Mouse (Mus musculus) cerebral cortex, adult 2 months (tissue): Measurements from ENCODE around the gene B4galt4.

Experiments used
- WGBS: fragments of 180-500 bp; shearing (Covaris S2); methylation state at CpG from one replicate; pipeline ENCODE4 v1.1.7; 2018; 5-methylcytosine and 5-hydroxymethylcytosine counted together

Gene B4galt4

DNA sequence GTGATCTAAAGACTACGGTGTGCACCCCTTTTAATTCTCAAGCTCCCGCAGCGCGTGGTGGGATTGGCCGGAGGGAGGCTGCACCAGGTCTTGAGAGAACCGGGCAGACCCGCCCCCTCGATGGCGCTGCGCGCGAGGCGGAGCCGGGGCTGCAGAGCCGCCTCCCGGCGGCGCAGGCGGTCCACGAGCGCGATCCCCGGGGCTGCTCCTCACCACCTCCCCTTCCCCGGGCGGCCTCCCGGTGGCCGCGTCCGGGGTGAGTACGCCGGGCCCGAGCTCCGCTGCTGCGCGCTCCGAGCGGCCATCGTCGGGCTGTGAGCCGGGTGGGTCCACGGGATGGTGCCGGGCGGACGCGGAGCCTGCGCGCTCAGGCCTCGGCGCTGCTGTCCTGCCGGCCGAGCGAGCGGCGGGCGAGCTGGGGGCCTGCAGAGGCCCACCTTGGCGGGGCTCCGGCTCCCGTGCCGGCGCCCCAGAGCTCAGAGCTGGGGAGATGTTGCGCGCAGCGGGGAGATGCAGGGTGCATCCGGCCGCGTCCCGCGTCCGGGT is at the start of gene B4galt4:
Gene B4galt4 (plus strand): TSS at position 152 of the 546 bp plus-strand sequence.
- WGBS = under 1% methylated on average over 68 of the region's 69 CpGs

DNA sequence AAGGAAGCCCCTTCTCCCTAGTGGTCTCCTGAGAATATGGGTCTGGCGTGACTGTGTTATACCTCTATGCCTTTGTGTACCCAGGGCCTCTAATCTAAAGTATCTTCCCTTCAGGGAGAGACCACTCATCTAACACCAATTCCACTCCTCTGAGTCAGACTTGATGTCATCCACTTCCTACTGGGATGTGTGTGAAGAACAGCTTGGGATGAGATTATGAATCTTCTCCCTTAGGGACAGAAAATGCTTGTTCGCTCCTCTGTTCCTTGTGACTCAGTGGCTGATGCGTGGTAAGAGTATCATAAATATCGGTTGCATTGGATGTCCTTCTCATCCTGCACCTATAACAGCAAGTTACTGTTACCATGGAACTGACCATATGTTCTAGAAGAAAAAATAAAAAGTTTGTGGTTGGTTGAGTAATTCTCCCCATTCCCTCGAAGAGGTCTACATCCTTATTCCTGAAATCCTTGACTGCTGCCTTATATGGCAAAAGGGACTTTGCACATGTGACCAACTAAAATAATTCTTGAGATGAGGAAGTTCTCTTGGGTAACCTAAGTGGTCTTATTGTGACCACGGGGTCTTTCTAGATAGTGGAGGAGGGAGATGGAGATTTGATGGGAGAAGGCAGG is 47.0 kb upstream of the B4galt4 start:
- WGBS = 73% methylated on average over 6 of the region's 6 CpGs

DNA sequence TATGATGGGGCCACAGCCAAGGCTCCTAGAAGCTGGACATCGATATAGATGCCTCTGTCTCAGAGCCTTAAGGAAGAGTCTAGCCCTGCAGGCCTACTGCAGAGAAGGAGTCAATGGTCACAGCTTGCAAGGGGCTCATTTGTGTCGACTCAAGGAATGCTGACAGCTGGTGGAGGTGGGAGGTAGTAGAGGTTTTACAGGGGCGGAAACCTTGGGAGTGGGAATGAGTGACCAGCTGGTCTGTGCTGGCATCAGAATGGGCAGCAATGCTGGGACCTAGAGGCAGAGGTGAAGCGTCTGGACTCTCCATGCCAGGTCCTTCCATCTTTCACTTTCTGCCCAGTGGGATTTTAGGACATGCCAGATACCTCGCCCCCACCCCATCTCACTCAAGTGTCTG is 46.5 kb upstream of the B4galt4 start:
- WGBS = 78% methylated on average over 5 of the region's 5 CpGs

DNA sequence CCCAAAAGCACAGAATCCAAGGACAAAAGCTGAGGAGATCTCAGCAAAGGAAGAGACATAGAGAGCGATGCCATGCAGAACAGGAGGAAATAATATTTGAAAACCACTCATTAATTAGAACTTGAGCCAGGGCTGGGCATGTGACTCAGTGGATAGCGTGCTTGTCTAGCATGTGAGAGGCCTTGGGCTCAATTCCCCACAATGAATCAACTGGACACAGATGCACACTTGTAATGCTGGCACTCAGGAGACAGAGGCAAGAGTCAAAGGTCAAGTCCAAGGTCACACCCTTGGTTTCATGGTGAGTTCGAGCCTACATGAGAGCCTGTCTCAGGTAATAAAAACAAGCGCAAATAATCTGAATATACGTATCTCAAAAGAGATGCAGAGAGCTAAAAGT is 44.5 kb upstream of the B4galt4 start:
- WGBS = 90% methylated on average over 5 of the region's 5 CpGs

DNA sequence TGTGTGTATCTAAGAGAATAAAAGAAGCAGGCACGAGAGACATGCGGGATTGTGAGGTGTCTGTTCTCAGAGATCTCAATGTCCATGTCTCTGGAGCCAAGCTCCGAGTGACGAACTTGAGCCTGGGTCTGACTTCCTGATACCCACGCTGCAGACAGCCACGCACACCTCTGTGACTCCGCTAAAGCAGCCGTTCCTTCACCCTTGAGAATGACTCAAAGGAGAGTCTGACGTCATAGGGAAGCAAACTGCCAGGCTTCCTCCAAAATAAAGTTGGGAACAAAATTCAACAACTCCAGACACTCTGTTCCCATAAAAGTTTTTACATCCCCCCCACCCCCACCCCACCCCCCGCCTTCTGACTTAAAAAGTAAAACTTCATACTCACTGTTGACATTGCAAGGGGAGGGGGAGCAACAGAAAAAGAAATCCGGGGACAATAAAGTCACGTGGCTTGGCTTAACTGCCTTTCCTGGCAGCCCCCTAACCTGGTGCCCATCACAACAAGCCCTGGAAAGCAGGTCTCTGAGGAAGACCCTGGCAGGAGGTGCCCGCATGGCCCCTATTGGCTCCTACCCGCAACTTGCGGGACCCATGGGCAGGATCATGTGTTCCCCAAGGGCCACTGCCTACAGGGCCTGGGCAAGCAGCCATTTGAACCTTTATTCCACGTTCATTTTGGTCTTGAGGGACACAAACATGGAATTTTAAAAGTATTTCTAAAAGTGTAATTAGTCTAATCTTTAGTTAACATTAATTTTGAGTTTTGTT is 41.5 kb upstream of the B4galt4 start:
- 58% methylated on average over 16 of the region's 16 CpGs for WGBS

DNA sequence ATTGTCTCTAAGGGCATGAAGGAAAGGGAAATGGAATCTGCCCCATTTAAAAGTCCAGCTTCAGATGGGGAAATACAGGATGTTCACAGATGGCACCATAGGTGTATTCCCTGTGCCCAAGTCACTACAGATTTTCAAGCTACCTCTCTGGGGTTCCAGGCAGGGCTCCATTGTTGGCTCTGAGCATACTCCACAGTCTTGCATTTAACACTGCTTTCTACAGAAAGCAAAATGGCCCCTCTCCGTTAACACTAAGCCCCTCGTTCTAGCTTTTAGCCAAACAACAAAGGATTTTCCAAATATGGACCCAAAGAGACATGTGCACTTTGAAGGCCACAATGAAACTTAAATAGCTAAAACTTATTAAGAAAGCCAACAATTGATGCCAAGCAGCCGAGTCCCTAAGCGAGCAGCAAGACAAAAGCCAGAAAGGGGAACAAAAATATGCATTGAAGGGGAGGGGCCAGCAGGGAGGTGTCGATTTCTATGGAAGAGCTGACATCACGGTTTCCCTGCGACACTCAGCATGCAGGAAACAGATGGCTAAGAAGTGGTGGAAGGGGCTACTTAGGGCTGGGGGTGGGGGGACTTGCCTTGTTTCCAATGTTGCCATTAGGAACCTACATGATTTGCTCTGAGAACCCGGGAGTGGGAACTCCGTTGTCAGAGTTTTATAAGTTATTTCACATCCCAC is 40.4 kb upstream of the B4galt4 start:
- 37% methylated on average over 9 of the region's 9 CpGs for WGBS

DNA sequence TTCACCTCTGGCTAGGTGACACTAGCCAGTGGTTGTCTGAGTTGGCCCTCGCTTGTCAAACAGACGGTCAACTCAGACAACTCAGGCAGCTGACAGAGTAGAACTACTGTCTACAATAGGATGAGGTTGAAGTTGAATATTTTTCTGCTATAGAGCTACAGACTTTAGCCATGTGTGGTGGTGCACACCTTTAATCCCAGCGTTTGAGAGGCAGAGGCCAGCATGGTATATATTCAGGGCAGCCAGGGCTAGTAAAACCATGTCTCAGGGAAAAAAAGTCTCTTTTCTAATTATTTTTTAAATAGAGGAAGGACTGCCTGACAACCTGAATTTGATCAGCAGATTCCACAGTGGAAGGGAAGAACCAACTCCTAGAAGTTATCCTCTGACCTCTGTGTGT is 39.7 kb upstream of the B4galt4 start:
- 89% methylated on average over 3 of the region's 3 CpGs for WGBS

DNA sequence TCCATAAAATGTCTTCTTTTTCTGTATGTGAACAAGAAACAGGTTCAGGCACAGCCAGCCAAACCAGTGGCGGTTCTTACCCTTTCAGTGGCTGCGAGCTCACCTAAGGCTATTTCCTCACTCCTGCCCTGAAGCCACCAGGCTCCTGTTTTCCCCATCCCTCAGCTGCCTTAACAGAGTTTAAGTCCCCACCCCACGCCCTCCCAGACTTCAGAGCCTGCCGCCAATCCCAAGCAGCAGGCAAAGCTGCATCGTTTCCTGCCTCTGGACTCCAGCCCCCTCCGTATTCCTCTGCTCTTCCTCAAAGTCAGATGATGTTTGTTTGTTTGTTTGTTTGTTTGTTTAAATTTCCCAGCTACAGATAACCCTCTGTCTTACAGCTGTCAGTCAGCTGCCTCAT is 38.6 kb upstream of the B4galt4 start:
- 69% methylated on average over 6 of the region's 6 CpGs for WGBS

DNA sequence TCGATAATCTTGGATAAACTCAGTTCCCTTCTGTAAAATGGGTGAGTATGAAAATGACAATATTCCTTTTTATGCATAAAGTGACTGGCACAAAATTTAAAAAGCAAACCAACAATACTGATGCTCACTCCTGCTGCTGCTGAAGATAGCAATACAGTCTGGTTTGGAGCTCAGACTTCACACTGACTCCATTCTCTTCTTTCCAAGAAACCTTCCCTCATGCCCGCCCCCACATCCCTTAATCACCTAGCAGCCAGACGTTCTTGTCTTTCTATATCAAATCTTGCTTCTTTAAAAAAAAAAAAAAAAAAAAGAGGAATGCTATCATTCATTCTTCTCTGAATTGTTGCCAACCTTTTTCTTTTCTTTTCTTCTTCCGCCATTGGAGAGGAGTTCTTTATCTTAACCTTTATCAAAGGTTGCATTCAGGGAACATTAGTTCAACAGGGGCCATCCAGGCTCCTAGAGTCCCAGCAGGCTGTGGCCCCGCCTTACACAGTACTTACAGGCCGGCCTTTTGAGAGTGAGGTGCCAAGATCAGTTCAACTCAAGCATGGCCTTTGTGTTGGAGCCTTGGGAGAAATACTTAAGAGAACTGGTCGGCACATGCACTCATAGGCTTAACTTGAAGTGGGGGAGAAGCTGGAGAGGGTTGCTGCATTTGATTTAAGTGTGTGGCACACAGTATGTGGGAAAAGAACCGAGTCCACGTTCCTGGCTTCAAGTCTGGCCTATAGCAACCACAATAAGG is 36.4 kb upstream of the B4galt4 start:
- 43% methylated on average over 9 of the region's 9 CpGs for WGBS

DNA sequence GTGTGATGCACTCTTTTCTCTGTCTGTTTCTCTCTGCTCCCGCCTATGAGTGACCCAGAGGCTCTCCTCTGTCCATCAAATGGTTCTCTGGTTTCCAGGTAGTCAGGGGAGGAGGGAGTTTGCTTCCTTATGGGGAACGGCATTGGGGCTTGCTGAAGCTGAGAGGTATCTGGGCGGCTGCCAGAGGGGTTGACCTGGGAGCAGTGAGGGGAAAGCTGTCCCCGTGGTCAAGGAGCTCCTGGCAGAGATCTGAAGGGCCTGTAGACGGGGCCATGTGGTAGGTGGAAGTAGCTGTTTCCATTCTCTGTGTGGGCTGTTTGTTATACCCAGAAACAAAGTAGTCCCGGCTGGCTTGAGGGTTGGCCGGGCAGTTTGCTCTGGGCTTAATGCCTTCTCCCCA is 35.3 kb upstream of the B4galt4 start:
- WGBS = 51% methylated on average over 7 of the region's 7 CpGs

DNA sequence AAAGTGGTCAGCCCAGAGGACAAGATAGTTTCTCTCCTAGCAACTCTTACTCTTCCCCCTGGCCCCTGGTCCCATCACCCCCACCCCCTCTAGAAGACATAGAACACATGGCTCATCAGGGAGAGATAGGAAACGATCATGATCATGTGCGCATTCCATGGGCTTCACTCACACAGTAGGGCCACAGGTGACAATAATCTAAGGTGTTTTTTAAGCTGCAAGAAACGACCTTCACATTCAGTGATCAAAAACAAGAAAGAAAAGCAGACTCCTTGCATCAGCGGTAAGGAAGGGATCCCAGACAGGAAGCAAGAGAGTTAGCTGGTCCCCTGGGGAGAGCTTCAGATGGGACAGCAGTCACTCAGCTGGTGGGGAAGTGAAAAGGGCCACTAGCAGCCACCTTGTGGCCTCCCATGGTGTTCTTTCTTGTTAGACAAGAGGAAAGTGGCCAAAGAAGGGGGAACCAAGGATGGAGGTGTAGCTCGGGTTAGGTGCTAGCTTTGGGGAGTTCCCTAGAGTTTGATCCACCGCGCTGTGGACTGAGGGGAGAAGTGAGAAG is 33.0 kb upstream of the B4galt4 start:
- WGBS = 67% methylated on average over 7 of the region's 7 CpGs

DNA sequence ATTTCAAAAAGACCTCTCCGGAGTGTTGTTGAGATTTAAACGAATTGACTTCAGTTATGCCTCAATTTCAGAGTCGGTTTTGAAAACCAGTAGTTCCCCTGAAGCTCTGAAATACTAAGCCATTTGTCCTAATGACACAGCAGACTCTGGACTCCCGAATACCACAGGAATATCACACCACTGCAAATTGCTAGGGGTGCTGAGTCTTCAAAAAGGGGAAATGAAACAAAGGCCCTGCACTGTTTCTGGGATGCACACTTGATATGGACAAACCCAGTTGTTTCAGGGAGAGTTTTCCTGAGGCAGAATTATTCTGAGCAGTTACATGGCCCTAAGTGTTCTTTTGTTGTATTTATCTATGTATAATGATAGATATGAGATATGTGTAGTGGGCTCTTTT is 30.8 kb upstream of the B4galt4 start:
- 49% methylated on average over 4 of the region's 4 CpGs for WGBS

DNA sequence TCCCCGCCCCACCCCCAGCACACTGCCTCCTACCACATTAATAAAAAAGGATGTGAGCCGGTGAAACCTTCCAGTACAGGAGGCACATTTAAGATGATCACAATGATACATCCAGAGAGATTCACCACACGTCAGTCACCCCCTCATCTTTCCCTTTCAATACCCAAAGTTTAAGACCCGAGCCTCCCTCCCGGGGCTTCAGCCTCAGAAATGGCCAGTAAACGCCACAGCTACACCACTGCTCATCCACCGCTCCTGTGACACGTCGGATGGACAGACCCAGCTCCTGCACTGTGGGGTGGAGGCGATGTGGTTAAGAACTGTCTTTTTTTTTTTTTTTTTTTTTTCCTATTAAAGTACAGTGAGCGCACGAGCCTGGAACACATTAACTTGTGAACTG is 30.0 kb upstream of the B4galt4 start:
- WGBS = 12% methylated on average over 12 of the region's 12 CpGs

DNA sequence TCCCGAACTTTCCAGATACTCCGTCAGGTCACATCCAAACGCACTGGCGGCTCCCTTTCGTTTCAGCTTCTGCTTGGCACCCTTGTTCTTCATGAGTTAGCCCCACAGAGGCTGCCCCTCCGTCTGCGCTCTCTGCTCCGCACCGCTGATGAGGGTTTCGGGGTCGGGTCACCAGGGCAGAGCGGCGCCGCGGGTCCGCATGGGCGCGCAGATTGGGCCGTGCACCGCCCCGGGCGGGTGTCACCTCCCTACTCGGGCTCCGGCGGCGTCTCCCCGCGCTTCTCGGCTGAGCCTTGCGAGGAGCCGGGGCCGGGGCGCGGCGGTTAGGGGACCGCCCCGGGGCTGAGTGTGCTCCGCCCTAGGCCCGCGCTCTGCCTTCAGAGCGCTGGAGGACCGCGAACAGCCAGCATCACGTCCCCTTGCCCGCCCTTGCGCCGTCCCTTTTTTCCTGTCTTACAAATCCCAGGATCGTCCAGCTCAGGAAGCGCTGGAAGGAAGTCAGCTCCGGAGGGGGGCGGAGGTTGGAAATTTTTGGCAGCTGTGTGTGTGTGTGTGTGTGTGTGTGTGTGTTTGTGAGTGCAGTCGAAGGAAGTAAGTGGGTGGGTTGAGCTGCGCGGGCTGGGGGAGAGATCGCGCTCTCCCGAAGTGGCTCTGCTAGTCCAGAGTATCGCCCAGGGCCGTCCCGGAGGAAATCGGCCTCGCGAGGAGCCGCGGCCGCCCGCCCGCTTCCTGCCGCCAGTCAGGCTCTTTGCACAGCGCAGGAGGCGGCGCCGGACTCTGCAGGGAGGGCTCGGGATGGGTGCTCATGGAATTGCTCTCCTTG is 29.3 kb upstream of the B4galt4 start, which contains the start of gene Arhgap31:
Gene Arhgap31 (minus strand): TSS at position 694 of the 823 bp plus-strand sequence.
- under 1% methylated on average over 74 of the region's 74 CpGs for WGBS

DNA sequence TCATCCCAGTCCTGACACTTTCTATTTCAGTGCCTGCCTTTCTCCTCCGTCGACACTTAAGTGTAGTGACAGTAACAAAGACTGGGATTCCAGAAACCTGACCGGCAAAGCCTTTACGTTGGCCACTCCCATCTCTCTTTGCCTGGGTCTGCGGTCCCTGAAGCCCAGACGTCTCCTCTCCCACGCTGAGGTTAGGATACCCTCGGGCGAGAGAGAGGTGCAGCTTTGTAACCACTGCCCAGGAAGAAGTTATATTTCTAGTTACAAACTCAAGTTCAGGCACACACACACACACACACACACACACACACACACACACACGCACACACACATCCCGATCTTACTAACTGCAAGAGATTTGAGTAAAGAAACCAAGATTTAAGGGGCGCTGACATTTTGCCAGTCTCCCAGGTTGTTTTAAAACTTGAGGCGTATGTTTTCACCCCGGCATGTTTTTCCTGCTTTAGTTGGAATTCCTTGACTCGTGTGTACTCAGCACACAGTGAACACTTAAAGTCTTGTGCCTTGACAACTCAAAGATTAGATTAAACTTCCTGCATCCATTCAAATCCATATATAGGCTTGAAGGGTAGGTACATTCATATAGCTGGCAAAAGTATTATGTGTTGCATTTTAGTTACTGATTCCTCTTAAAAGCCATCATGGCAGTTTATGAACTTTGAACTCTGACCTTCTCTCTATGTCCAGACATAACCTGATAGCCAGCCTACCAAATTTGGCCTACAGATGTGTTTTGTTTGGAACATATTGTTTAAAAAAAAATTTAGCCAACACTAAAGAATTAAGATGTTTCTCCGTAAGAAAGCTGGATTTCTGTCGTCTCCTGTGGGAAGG is 28.4 kb upstream of the B4galt4 start:
- 9% methylated on average over 17 of the region's 17 CpGs for WGBS

DNA sequence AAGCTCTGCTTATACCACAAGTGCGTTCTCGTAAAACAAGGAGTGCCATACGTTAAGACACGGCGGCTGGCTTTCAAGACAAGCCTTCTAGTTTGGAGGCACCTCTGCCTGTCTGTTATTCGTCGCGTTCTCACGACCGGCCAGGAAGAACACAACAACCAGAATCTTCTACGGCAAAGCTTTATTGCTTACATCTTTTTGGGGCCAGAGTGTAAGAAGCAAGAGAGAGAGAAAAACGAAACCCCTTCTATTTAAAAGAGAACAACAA is 27.9 kb upstream of the B4galt4 start:
- 29% methylated on average over 11 of the region's 12 CpGs for WGBS

DNA sequence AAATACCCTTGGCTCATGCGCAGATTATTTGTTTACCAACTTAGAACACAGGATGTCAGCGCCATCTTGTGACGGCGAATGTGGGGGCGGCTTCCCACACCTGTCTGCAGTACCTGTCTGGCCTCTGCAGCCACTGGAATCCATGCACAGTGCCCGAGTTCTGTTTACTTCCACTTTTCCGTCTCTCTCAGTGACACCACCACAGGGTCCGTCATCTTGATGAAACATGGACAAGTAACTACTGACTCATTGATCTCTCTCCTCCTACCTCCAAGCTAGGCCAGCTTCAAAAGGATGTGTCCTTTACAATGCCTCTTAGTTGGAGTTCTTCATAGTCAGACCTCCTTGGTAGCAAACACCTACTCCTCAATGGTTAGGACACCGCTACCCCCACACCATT is 20.7 kb upstream of the B4galt4 start:
- WGBS = 95% methylated on average over 9 of the region's 9 CpGs

DNA sequence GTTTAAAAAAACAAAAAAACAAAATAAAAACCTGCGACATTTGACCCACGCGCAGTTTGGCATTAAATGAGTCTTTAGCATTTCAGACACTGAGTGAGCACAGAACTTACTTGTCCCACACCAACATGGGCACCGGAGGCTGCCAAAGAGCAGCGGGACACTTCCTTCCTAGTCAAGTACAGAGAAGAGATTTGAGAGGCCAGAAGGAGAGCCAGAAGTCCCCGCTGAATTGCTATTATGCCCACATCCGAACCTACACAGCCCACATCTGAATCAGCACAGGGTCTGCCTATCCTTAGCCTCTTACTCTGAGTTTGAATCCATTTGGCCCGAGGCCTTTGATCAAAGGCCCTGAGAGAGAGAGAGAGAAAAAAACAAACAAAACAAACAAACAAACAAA is 17.8 kb upstream of the B4galt4 start:
- 56% methylated on average over 8 of the region's 8 CpGs for WGBS

DNA sequence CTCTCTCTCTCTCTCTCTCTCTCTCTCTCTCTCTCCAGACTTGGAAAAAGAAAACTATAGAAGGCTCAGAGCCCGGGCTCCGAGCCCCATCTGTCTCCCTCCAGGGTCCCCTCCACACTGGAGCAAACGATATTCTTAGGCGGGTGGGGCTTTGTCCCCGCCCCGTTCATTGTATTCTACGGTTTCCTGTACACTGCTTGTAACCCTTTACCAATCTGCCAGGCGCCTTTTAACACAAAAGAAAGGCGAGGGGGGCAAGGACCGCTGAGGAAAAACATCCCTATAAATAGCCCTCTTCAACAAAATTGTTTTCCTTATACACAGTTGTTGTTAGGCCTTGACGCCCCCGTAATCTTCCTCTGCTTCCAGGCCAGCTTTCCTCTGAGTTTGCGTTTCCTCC is 17.1 kb upstream of the B4galt4 start:
- 45% methylated on average over 13 of the region's 13 CpGs for WGBS

DNA sequence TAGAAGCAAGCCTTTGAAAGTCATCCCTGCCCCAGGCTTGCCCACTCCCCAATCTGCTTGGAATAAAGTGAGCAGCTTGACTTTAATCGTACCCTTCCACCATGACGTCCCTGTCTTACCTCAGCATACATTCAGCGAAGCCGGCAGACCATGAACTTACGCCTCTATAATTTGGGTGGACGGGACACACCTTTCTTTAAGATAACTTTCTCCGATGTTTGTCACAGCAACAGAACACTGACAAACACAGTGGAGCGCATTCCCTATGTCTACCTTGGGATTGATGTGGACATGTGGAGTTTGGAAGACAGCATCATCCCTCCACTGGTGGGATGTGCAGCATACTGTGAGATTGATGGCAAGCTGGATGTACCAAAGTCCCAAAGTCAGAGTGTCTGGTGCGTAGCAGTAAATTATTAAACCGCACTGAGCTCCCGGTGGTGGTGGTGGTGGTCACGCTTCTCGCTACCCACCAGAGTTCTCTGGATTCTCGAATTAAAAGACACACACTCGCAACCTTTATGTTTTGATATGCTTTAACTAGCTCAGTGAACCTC is 13.4 kb upstream of the B4galt4 start:
- 90% methylated on average over 15 of the region's 15 CpGs for WGBS
